Mouse (Mus musculus) layer of hippocampus, adult 8-10 months (tissue): Measurements from ENCODE around the gene Kirrel3. TPM values are rescaled to one million over a fixed set of nuclear protein-coding genes. Genes with fewer than 3 reads are reported as not detected.

Source experiments
- DNase-seq, 2 experiments: peaks; one replicate each; pipeline ENCODE4 v3.0.0; 2022; ENCODE audit warnings: low spot score in 2 of 2
- total RNA-seq, 4 experiments: library from RNA; stranded (reverse); gene quantifications; 2 replicates each; pipeline ENCODE4 v1.2.4; 2022

The Kirrel3 gene
- total RNA-seq, 4 experiments from 2014 or later = 49.7 to 55.4 (median 53.9) TPM

GRCm38 (mm10) chr9:34976596-34977462 is 491.1 kb downstream of the Kirrel3 start:
- DNase-seq = no peak

DNA sequence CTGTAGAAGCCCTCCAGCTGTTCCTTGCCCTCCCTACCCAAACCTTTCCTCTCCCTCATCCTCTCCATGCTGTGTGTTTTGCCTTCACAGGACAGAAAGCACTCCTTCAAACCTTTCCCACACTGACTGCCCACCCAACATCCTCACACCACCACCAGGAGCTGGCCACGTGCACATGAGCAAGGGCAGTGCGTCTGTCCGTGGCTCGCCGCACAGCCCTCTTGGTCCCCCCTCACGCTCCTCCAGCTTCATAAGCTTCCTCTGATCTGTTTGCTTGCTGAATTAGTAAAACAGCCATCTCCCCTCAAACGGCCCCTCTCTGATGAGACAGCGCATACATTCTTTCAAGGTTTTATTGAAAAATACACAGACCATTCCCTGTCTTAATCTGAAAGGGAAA is 492.0 kb downstream of the Kirrel3 start:
- DNase-seq = no peak

DNA sequence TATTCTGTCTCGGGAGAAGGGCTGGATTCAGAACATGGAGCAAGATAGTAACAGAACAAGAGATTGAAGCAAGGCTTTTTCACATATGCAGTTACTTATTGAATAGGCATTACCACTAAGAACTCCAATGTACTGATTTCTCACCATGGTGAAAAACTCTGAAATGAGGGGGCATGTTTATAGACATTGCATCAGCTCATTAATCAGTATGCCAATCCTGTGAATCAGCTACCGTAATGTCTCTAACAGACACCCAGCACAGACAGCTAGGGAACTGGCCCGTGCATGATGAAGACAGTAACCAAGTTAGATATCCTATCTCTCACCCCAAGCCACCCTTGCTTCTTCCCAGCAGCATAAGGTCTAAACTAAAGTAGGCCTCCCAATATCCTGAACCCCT is 492.5 kb downstream of the Kirrel3 start:
- DNase-seq = no peak

DNA sequence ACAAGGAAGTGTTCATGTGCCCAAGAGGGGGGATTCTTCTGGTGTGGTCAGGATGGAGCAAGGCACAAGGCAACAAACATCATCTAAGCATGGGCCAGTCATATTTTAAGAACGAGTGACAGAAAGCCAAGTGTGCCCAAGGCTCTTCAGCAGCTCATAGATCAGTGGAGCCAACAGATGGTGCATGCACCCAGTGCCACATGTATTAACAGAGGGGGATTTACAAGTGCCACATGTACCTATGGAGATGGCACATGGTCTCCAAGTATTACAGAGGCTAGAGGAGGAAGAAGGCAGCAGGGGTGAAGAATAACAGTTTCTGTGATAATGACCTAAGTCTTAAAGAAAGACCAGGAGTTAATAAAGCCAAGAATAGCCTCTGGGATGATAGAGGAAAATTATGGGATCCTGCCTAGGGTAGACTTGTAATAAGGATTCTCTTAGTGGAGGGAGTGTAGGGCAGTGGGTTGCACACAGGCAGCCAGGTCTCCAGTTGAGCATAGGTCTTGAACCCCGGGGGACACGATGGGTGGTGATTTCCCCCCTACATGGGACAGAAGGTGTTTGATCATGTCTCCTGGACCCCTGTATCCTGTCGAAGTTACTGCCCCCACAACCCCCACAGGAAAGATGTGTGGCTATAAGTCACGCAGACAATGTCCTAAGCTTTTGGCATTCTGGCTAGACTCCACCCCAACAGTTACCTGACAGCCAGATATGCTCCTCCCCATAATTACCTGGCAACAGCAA is 495.0 kb downstream of the Kirrel3 start:
- no peak for DNase-seq

- peak in 1 of 2 experiments; percentile 29 for DNase-seq
These were observed 498.1 kb downstream of the Kirrel3 start for GRCm38 (mm10) chr9:34983513-34984462.

GRCm38 (mm10) chr9:34986156-34986555 is 500.5 kb downstream of the Kirrel3 start:
- DNase-seq = peak; percentile 54 to 70

DNA sequence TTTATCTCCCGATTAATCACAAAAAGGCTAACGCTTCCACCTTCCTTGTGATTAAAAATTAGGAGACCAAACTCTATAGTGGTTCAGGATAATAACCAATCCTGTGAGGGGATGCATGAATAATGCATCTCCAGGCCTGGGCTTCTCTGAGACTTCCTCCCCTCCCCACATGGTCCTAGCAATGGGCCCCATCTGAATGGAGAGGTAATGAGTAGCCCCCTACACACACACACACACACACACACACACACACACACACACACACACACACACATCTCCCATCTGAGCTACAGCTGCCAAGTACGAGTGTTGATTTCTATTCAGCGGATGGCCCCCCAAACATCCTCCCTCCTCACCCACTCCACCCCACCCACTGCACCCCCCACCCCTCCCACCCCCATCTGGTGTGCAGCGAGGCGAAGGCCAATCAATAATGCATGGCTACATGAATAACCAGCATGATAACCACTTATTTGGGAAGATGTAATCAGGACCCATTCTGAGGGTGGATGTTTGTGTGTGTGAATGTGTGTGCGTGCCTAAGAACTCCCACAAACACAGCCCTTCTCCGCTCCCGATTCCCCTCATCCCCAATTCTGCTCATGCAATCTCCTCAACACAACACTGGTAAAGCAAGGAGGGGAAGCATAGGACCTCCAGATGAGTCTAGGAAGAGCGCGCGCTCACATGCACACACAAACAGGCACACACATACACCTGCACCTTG is 501.9 kb downstream of the Kirrel3 start:
- no peak for DNase-seq

GRCm38 (mm10) chr9:34988683-34989082 is 503.0 kb downstream of the Kirrel3 start:
- no peak for DNase-seq

DNA sequence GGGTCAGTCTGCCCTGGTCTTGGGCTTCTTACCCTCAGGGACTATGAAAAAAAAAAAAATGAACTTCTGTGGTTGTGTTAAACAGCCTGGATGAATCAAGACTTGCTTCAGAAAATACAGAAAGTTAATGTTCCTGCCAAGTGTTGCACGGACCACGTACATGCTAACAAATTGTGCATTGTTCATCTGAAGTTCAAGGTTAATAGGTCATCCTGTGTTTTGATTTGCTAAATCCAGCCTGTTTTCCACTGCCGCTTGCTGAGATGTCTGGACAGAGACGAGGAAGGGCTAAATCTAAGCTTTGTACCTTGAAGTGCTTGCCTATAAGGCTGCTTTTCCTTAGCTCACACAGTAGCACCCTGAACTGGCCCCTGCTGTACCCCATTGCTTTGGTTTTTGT is 506.5 kb downstream of the Kirrel3 start:
- no peak for DNase-seq

- DNase-seq = peak; percentile 79 to 84
These were observed 507.9 kb downstream of the Kirrel3 start for GRCm38 (mm10) chr9:34993467-34994211.

GRCm38 (mm10) chr9:34995078-34995477 is 509.4 kb downstream of the Kirrel3 start:
- no peak for DNase-seq

DNA sequence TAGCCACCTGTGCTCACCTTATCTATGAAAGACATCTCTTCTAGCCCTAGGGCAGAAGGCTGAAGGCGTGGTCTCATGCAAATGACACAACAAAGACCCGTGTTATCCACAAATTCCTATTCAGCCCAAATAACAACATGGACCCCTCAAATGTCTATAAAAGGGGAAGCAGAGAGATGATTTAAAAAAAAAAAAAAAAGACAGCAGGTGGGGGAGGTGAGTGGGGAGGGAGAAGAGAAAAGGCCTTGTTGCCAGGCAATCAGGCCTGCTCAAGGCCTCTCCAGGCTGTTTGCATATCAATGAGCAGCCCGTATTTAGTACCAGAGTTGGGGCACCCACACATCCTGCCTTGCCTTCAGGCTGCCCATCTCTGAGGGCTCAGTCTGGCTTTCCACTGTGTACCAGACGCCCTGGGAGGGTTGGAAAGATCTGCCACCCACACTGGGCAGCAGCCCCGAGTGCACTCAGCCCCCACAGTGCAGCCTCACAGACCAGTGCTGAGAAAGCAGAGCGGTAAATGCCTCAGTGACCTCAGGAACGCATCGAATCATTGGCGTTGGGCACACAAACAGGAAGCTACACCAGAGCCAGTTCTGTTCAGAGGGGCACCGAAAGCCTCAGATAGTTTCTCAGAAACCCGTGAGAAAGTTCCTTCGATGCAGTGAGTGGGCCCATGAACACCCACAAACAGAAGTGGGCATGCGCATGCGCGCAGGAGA is 510.1 kb downstream of the Kirrel3 start:
- peak in 1 of 2 experiments; percentile 62 for DNase-seq

DNA sequence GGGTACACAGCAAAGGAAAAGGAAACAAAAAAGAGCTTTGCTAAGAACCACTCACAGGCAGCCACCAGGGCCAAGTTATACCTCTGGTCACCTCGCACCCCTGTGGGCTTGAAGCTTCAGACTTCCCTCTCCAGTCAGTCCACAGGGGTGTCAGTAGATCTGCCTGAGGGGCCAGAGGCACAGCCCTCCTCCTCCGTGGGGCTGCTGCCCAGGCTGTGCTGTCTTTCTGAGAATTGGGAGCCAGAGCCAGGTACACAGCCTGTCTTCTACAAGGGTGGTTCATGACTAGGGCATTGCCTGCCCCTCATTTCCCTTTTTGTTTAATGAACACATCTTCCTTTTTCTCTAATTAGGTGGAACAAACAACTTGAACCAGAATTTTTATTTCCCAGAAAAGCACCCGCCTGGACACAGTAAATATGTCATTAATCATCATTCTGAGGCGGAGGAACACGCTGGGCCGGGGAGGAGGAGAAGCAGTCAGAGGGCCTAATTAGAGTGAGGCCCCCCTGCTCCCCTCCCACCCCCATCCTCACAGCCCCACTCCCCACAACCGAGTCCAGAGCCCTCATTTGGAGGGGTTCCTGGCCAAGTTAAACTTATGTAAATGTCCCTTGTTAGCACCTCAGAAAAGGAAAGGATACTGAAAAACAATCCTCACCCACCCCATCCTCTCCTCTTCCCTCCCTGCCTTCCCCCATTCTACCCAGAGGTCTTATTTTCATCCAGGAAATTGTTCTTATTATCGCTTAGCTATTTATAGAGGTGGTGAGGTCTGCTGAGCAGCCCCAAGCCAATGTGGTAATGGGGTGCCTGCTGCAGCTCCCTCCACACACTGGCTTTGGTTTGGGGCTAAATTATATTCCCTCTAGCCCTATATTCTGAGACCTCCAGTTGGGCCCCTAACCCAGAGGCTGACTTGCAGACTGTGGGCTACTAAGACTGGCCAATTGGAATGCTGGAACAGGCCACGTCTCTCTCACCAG is 512.5 kb downstream of the Kirrel3 start:
- no peak for DNase-seq

GRCm38 (mm10) chr9:35004113-35004512 is 518.4 kb downstream of the Kirrel3 start:
- DNase-seq = no peak

GRCm38 (mm10) chr9:35007697-35008341 is 522.1 kb downstream of the Kirrel3 start:
- DNase-seq = no peak

GRCm38 (mm10) chr9:35016762-35017161 is 531.1 kb downstream of the Kirrel3 start:
- no peak for DNase-seq

- DNase-seq = peak; percentile 68 to 75
These were observed 531.9 kb downstream of the Kirrel3 start for GRCm38 (mm10) chr9:35017563-35017962.
